Mouse (Mus musculus) splenic B cell, adult 2 months (primary cell): ENCODE measurements around the gene Epm2aip1.

ENCODE experiments used
- DNase-seq: peaks from one replicate; pipeline ENCODE4 v3.0.0-alpha.2; 2011; ENCODE audit warnings: low read depth, low spot score
- H3K27me3 ChIP-seq: 2 replicates; pipeline ENCODE4 v1.6.1; 2012; ENCODE audit warnings: mild to moderate bottlenecking, low read length, moderate library complexity, mixed read lengths; ENCODE audit not compliant: control insufficient read depth, poor library complexity, insufficient read depth, severe bottlenecking
- H3K36me3 ChIP-seq: 2 replicates; pipeline ENCODE4 v1.6.1; 2012; ENCODE audit warnings: mild to moderate bottlenecking, low read length, moderate library complexity, mixed read lengths; ENCODE audit not compliant: control insufficient read depth, poor library complexity, insufficient read depth, severe bottlenecking

Epm2aip1 gene

DNA sequence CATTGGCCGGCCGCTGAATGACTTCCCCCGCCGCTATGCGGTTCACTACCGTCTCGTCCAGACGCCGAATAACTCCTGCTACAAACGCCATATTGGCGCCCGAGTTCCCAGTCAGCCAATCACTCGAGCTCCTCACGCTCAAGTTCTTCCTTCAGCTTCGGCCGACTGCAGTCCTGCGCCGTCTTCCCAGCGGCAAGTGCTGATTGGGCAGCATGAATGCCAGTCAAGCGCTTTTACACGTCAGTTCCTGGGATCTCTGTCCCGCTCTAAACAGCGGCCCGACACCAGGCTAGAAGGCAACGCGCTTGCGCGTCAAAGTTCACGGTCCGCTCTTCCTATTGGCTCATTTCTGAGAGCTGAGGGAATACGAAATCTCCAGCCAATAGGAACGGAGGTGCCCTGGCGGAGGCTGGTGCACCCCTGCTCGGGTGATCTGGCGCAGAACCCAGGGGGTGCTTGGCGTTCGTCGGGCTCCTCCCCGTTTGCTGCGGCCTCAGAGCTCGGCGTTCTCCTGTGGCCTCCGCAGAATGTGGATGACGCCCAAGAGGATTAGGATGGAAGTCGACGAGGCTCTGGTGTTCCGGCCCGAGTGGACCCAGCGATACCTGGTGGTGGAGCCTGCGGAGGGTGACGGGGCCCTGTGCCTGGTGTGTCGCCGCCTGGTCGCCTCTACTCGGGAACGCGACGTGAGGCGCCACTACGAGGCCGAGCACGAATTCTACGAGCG, at the start of gene Epm2aip1, which contains the start of gene Mlh1:
Epm2aip1 (plus strand) TSS at position 496 of the 727 bp plus-strand sequence.
Mlh1 (minus strand) TSS at position 358 of the 727 bp plus-strand sequence.
- peak; percentile 100 for DNase-seq
- no peaks in the 10 kb centered on the region for H3K27me3 ChIP-seq
- peaks cover 3% of the 10 kb centered on the region; the same call in 1 of the 2 replicates for H3K36me3 ChIP-seq

DNA sequence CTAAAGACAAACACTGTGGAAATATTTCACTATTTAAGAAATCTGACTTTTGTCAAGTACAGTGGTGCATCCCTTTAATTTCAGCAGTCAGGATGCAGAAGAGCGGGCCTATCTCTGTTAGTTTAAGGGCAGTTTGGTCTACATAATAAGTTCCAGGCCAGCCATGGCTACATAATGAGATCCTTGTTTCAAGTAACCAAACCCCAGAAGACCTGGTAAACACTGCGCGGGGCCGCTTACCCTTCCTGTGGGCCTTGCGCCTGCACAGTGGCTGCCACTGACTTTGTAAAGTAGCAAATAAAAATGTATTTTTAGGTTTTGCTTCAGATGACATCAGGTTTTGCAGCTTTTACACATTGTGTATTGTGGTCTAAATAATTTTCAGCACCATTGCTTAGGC, 48.3 kb upstream of the Epm2aip1 start:
- no peak for DNase-seq
- Histone ChIP-seq H3K27me3 (no peaks in the 10 kb centered on the region), H3K36me3 (peaks cover 3% of the 10 kb centered on the region)

DNA sequence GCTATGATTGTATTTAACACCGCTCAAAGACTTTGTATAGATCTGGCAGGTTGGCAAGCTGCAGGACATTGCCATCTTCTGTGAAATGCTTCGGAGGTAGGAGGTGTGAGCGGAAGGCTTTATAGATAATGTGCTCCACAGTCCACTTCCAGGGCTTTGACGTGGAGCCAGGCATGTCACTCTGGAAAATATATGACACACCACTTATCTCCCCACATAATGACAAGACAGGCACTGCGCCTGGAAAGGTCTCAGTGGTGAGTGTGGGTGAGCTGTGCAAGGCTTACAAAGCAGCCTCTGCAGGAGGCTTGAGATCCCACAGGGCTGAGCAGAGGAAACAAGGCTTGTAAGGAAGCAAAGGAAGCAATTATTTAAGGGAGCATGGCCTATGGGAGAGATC, 43.3 kb upstream of the Epm2aip1 start:
- DNase-seq = no peak
- H3K36me3 ChIP-seq = peaks cover 9% of the 10 kb centered on the region; the same call in 1 of the 2 replicates
- no peaks in the 10 kb centered on the region for H3K27me3 ChIP-seq

- Histone ChIP-seq H3K36me3 (peaks cover 20% of the 10 kb centered on the region), H3K27me3 (no peaks in the 10 kb centered on the region)
- no peak for DNase-seq
These were observed 37.0 kb upstream of the Epm2aip1 start for GRCm38 (mm10) chr9:111234701-111235100.

GRCm38 (mm10) chr9:111237726-111238125, 34.0 kb upstream of the Epm2aip1 start:
- DNase-seq = no peak
- Histone ChIP-seq H3K27me3 (no peaks in the 10 kb centered on the region), H3K36me3 (peaks cover 23% of the 10 kb centered on the region)

GRCm38 (mm10) chr9:111239821-111240220, 31.9 kb upstream of the Epm2aip1 start:
- Histone ChIP-seq H3K27me3 (no peaks in the 10 kb centered on the region), H3K36me3 (peaks cover 20% of the 10 kb centered on the region)
- DNase-seq = no peak

DNA sequence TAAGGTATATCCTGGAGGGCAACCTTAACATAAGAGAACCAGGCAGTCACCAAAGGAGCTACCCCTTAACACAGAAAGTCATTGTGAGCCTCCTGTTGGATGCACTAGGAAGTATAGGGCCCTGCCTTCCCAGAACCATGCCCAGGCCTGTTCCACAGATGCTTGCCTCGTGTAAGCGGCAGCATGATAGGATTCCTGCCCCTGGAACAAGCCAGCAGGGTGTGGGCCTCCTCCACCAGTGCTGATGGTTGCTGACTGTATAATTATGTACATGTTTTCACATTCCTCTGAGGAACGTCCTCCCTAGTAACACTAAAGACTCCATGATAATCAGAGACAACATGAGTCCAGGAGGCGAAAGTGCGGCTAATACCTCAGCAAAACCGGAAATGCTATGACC, 28.3 kb upstream of the Epm2aip1 start:
- Histone ChIP-seq H3K36me3 (peaks cover 12% of the 10 kb centered on the region), H3K27me3 (no peaks in the 10 kb centered on the region)
- no peak for DNase-seq

DNA sequence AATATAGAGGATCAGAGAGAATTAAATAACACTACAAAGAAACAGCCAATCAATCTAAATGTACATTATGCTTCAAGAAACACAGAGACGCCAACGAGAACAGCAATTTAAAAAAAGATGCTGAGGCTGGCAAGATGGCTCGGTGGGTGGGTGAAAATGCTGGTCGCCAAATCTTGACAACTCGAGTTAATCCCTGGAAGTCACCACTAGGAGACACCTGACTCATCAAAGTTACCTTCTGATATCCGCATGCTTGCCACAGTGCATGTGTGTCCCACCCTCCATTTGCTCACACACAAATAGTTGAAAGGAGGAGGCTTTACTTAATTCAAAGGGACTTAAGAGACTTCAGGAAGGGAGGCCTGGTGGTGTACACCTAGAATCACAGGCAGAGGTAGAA, 26.2 kb upstream of the Epm2aip1 start:
- Histone ChIP-seq H3K27me3 (no peaks in the 10 kb centered on the region), H3K36me3 (peaks cover 15% of the 10 kb centered on the region)
- no peak for DNase-seq

DNA sequence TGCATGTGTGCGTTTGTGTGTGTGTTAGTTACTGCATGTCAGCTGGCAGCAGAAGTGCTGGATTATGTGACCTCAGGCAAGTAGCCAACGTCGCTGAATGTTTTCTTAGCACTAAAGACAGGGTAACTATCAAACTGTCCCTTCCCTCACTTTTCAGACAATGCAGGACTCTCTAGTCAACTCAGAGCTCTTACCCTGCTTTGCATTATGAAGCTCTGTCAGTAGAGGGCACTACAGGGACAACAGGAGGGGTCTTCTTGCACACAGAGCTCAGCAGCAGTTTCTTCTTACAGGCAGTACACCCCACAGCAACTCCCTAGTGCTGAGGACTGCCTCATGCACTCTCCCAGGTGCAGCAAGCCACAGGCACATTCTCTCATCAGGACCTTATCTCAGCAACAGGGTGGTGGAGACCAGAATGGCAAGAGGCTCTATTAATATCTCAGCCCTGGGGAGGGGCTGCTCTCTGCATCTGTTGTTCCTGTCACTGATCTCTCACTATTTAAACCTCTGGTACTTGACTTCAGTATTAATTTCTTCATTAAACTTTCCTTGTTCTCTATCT, 24.0 kb upstream of the Epm2aip1 start:
- peaks cover 14% of the 10 kb centered on the region for H3K36me3 ChIP-seq
- H3K27me3 ChIP-seq = no peaks in the 10 kb centered on the region
- peak; percentile 31 for DNase-seq

DNA sequence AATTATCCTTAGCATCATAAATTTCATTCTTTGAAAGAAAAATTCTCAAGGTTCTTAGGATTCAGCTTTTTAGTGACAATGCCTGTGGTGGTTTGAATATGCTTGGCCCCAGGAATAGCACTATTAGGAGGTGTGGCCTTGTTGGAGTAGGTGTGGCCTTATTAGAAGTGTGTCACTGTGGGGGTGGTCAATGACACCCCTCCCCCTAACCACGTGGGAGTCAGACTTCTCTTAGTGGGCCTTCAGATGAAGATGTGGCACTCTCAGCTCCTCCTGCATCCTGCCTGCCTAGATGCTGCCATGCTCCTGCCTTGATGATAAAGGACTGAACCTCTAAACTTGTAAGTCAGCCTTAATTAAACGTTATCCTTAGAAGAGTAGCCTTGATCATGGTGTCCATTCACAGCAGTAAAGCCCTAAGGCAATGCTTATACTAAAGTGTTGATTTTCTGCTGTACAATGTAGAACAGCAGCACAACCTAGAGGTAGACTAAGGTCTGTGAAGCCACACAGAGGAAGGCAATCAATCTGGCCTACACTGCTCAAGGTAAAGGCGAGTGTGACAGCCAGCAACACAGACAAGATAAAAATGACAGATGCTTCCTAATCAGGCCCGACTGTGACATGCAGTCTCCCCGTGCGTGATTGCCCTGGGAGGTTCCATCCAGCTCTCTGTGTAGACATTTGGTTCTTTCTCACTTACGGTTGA, 19.4 kb upstream of the Epm2aip1 start:
- no peak for DNase-seq
- Histone ChIP-seq H3K27me3 (no peaks in the 10 kb centered on the region), H3K36me3 (peaks cover 15% of the 10 kb centered on the region; the same call in 1 of the 2 replicates)

GRCm38 (mm10) chr9:111260360-111260985, 11.3 kb upstream of the Epm2aip1 start:
- H3K27me3 ChIP-seq = no peaks in the 10 kb centered on the region
- peaks cover 9% of the 10 kb centered on the region for H3K36me3 ChIP-seq
- no peak for DNase-seq

DNA sequence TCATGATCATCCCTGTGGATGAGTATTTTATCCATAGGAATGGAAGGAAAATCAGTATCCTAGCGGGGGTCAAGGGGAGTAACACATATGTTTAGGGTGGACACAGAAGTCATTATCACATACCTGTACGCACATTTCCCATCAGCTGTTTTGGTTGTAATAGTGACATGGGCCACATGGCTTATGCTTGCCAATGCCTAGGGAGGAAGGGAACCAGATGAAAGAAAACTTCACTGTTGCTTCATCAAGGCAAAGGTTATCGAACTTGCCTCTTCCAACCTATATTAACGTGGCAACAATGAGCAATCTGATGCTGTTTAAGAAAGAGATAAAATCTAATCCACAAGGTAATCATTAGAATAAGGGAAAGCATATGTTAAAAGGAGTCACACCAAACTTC, 10.4 kb upstream of the Epm2aip1 start:
- H3K27me3 ChIP-seq = no peaks in the 10 kb centered on the region
- DNase-seq = no peak
- peaks cover 9% of the 10 kb centered on the region for H3K36me3 ChIP-seq

DNA sequence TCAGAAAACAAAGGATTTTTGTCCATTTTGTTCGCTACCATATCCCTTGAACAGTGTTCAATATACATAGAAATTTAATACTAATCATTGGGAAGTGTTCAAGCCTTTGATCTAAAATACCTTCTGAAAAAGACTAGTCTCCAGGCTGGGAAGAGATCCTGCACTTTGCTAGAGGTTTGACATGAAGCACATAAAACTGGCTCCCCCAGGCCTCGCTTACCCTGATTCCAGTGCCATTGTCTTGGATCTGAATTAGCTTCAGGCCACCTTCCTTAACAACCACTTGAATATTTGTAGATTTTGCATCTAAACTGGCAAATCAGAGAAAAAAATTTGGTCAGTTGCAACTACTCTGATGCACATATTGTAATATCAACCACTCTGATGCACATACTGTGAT, 3.7 kb upstream of the Epm2aip1 start:
- Histone ChIP-seq H3K36me3 (peaks cover 3% of the 10 kb centered on the region; the same call in 1 of the 2 replicates), H3K27me3 (no peaks in the 10 kb centered on the region)
- DNase-seq = no peak

DNA sequence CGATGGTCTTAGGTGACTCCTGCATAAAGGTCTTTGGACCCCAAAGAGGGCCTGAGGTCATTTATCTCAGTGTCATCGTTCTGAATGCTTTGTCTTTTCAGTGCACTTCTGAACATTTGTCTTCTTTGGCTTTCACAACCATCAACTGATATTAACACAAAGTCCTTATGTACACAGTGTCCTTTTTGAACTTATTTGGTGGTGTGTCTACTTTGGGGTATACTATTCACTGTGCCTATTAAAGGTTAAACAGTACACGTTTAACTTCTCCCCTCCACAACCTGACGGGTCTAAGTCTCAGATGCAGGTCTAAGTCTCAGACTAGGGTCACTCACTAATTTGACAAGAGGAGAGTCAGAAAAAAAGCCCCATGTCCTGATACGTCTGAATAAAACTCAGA, 1.1 kb upstream of the Epm2aip1 start:
- peaks cover 3% of the 10 kb centered on the region; the same call in 1 of the 2 replicates for H3K36me3 ChIP-seq
- no peak for DNase-seq
- no peaks in the 10 kb centered on the region for H3K27me3 ChIP-seq

GRCm38 (mm10) chr9:111271056-111271433, 684 bp upstream of the Epm2aip1 start:
- Histone ChIP-seq H3K36me3 (peaks cover 3% of the 10 kb centered on the region; the same call in 1 of the 2 replicates), H3K27me3 (no peaks in the 10 kb centered on the region)
- no peak for DNase-seq
